Mouse (Mus musculus) embryonic facial prominence, embryonic 15.5 days (tissue): ENCODE results near the gene Snrpb2. TPM values are rescaled to one million over a fixed set of nuclear protein-coding genes. Genes with fewer than 3 reads are reported as not detected.

Experiments
- ATAC-seq: fragments of 200-750 bp; cut with Nextera tagmentation; 2 replicates; pipeline ENCODE4 v1.8.0; 2017; ENCODE audit warnings: low read depth, moderate TSS enrichment; ENCODE audit not compliant: insufficient number of reproducible peaks, low FRiP score, low TSS enrichment
- H3K27ac ChIP-seq: fragments of 300-500 bp; sonication (generic); replicated peaks from 2 replicates; pipeline ENCODE4 v1.5.1; 2015; ENCODE audit warnings: mild to moderate bottlenecking, inconsistent platforms
- H3K27me3 ChIP-seq: fragments of 300-500 bp; sonication (generic); 2 replicates; pipeline ENCODE4 v1.6.1; 2015; ENCODE audit warnings: inconsistent platforms
- H3K36me3 ChIP-seq: fragments of 300-500 bp; sonication (generic); 2 replicates; pipeline ENCODE4 v1.6.1; 2015; ENCODE audit warnings: mild to moderate bottlenecking, inconsistent platforms
- H3K4me1 ChIP-seq: fragments of 300-500 bp; sonication (generic); 2 replicates; pipeline ENCODE4 v1.6.1; 2015; ENCODE audit warnings: inconsistent platforms
- H3K4me2 ChIP-seq: fragments of 300-500 bp; sonication (generic); replicated peaks from 2 replicates; pipeline ENCODE4 v1.6.1; 2015; ENCODE audit warnings: mild to moderate bottlenecking, inconsistent platforms
- H3K4me3 ChIP-seq: fragments of 300-500 bp; sonication (generic); replicated peaks from 2 replicates; pipeline ENCODE4 v1.5.1; 2015; ENCODE audit warnings: mild to moderate bottlenecking, inconsistent platforms
- H3K9ac ChIP-seq: fragments of 300-500 bp; sonication (generic); 2 replicates; pipeline ENCODE4 v1.6.1; 2015; ENCODE audit warnings: inconsistent platforms
- H3K9me3 ChIP-seq: fragments of 300-500 bp; sonication (generic); replicated peaks from 2 replicates; pipeline ENCODE4 v1.6.1; 2016; ENCODE audit warnings: inconsistent platforms
- WGBS: fragments of 180-500 bp; shearing (Covaris S2); methylation state at CpG from one replicate; pipeline ENCODE4 v1.1.7; 2015; 5-methylcytosine and 5-hydroxymethylcytosine counted together
- polyA plus RNA-seq: library from polyadenylated mRNA; unstranded; fragments of >200 nt; fragmentation: Nextera tagmentation; extraction: Ambion mirVana; gene quantifications from 2 replicates; pipeline ENCODE4 v1.2.1, GENCODE M21; 2015

Snrpb2 gene
- polyA plus RNA-seq, result 59.7 and 66.5 TPM in 2 replicates

GRCm38 (mm10) chr2:143062812-143063792 lies at the start of gene Snrpb2:
Gene Snrpb2 (plus strand): TSS chr2:143063039.
- Histone ChIP-seq H3K4me3 (peak within 1 kb of the TSS; percentile 83), H3K4me2 (peak within 1 kb of the TSS; percentile 65), H3K27ac (no peak within 1 kb of the TSS), H3K9ac (peak within 1 kb of the TSS; percentile 74), H3K27me3 (no peaks in the 10 kb centered on the region), H3K4me1 (peaks cover 3% of the 10 kb centered on the region), H3K9me3 (no peaks in the 10 kb centered on the region), H3K36me3 (peaks cover 17% of the 10 kb centered on the region)
- WGBS, result under 1% methylated on average over 55 of the region's 55 CpGs
- ATAC-seq, result peak; percentile 88

- Histone ChIP-seq H3K4me2 (no peak overlapping the region), H3K27ac (no peak overlapping the region), H3K9ac (no peak overlapping the region), H3K36me3 (no peaks in the 10 kb centered on the region), H3K4me3 (no peak overlapping the region), H3K4me1 (peaks cover under 1% of the 10 kb centered on the region; the same call in 1 of the 2 replicates), H3K9me3 (no peaks in the 10 kb centered on the region), H3K27me3 (no peaks in the 10 kb centered on the region)
- no peak for ATAC-seq
- WGBS, result 49% methylated on average over 5 of the region's 5 CpGs
Observed at GRCm38 (mm10) chr2:143013057-143013456, 49.8 kb upstream of the Snrpb2 start.

GRCm38 (mm10) chr2:143018084-143018483 lies 44.8 kb upstream of the Snrpb2 start:
- Histone ChIP-seq H3K4me3 (no peak overlapping the region), H3K4me2 (no peak overlapping the region), H3K4me1 (peaks cover 10% of the 10 kb centered on the region; the same call in 1 of the 2 replicates), H3K27me3 (no peaks in the 10 kb centered on the region), H3K9ac (no peak overlapping the region), H3K9me3 (no peaks in the 10 kb centered on the region), H3K27ac (no peak overlapping the region), H3K36me3 (no peaks in the 10 kb centered on the region)
- ATAC-seq, result no peak
- WGBS, result 89% methylated on average over 8 of the region's 8 CpGs

- peak; percentile 51; the same call in 1 of the 2 replicates for ATAC-seq
- H3K4me1 ChIP-seq, result peaks cover 10% of the 10 kb centered on the region; the same call in 1 of the 2 replicates
- no peak overlapping the region for H3K9ac ChIP-seq
- no peak overlapping the region for H3K27ac ChIP-seq
- 9% methylated on average over 5 of the region's 5 CpGs for WGBS
- no peak overlapping the region for H3K4me2 ChIP-seq
- no peaks in the 10 kb centered on the region for H3K27me3 ChIP-seq
- H3K4me3 ChIP-seq, result no peak overlapping the region
- H3K9me3 ChIP-seq, result no peaks in the 10 kb centered on the region
- H3K36me3 ChIP-seq, result no peaks in the 10 kb centered on the region
Observed at GRCm38 (mm10) chr2:143018591-143019130, 44.2 kb upstream of the Snrpb2 start.

- ATAC-seq, result no peak
- no peak overlapping the region for H3K4me2 ChIP-seq
- 41% methylated on average over 2 of the region's 2 CpGs for WGBS
- H3K27ac ChIP-seq, result no peak overlapping the region
- no peaks in the 10 kb centered on the region for H3K9me3 ChIP-seq
- no peak overlapping the region for H3K9ac ChIP-seq
- H3K36me3 ChIP-seq, result no peaks in the 10 kb centered on the region
- no peak overlapping the region for H3K4me3 ChIP-seq
- H3K4me1 ChIP-seq, result peaks cover 10% of the 10 kb centered on the region; the same call in 1 of the 2 replicates
- H3K27me3 ChIP-seq, result no peaks in the 10 kb centered on the region
Observed at GRCm38 (mm10) chr2:143019727-143020126, 43.1 kb upstream of the Snrpb2 start.

- Histone ChIP-seq H3K4me2 (no peak overlapping the region), H3K4me1 (peaks cover 6% of the 10 kb centered on the region; the same call in 1 of the 2 replicates), H3K4me3 (no peak overlapping the region), H3K9me3 (no peaks in the 10 kb centered on the region), H3K27ac (no peak overlapping the region), H3K36me3 (no peaks in the 10 kb centered on the region), H3K27me3 (no peaks in the 10 kb centered on the region), H3K9ac (no peak overlapping the region)
- 67% methylated on average over 2 of the region's 2 CpGs for WGBS
- no peak for ATAC-seq
Observed at GRCm38 (mm10) chr2:143023331-143023730, 39.5 kb upstream of the Snrpb2 start.

GRCm38 (mm10) chr2:143024226-143024625 lies 38.6 kb upstream of the Snrpb2 start:
- no peak for ATAC-seq
- no peak overlapping the region for H3K4me2 ChIP-seq
- no peaks in the 10 kb centered on the region for H3K36me3 ChIP-seq
- no peak overlapping the region for H3K27ac ChIP-seq
- no peaks in the 10 kb centered on the region for H3K4me1 ChIP-seq
- no peak overlapping the region for H3K4me3 ChIP-seq
- H3K9me3 ChIP-seq, result no peaks in the 10 kb centered on the region
- WGBS, result 73% methylated on average over 4 of the region's 4 CpGs
- no peak overlapping the region for H3K9ac ChIP-seq
- H3K27me3 ChIP-seq, result no peaks in the 10 kb centered on the region

GRCm38 (mm10) chr2:143031283-143031682 lies 31.6 kb upstream of the Snrpb2 start:
- Histone ChIP-seq H3K9ac (no peak overlapping the region), H3K4me2 (no peak overlapping the region), H3K4me3 (no peak overlapping the region), H3K27ac (no peak overlapping the region), H3K4me1 (no peaks in the 10 kb centered on the region), H3K9me3 (no peaks in the 10 kb centered on the region), H3K36me3 (no peaks in the 10 kb centered on the region), H3K27me3 (no peaks in the 10 kb centered on the region)
- ATAC-seq, result no peak
- 91% methylated on average over 1 of the region's 1 CpGs for WGBS

GRCm38 (mm10) chr2:143032378-143033255 lies 30.2 kb upstream of the Snrpb2 start:
- no peaks in the 10 kb centered on the region for H3K4me1 ChIP-seq
- no peak overlapping the region for H3K27ac ChIP-seq
- H3K27me3 ChIP-seq, result no peaks in the 10 kb centered on the region
- 74% methylated on average over 10 of the region's 10 CpGs for WGBS
- ATAC-seq, result no peak
- H3K9ac ChIP-seq, result no peak overlapping the region
- no peak overlapping the region for H3K4me3 ChIP-seq
- H3K9me3 ChIP-seq, result no peaks in the 10 kb centered on the region
- no peaks in the 10 kb centered on the region for H3K36me3 ChIP-seq
- H3K4me2 ChIP-seq, result no peak overlapping the region

GRCm38 (mm10) chr2:143034350-143035085 lies 28.3 kb upstream of the Snrpb2 start:
- Histone ChIP-seq H3K9me3 (no peaks in the 10 kb centered on the region), H3K4me3 (no peak overlapping the region), H3K36me3 (no peaks in the 10 kb centered on the region), H3K27ac (no peak overlapping the region), H3K4me1 (no peaks in the 10 kb centered on the region), H3K27me3 (no peaks in the 10 kb centered on the region), H3K4me2 (no peak overlapping the region), H3K9ac (no peak overlapping the region)
- ATAC-seq, result no peak
- 55% methylated on average over 7 of the region's 7 CpGs for WGBS
